Mouse (Mus musculus): Measurements from ENCODE around the gene Dbndd2. TPM values are rescaled to one million over a fixed set of nuclear protein-coding genes. Genes with fewer than 3 reads are reported as not detected.

Dbndd2 gene
- total and polyA plus RNA-seq, 3 experiments, result 6.9 to 11.9 TPM; not detected in 1

GRCm38 (mm10) chr2:164512121-164512909, 26.4 kb downstream of the Dbndd2 start:
- TF ChIP-seq ETS1 (IDR thresholded peaks at IDR 0.05; ENCODE audit: low read depth, low read length) (no peak), MAX (IDR thresholded peaks at IDR 0.05; ENCODE audit: low read length) (no peak), ZKSCAN1 (IDR thresholded peaks at IDR 0.05; ENCODE audit: low read depth, low read length) (no peak), HCFC1 (IDR thresholded peaks at IDR 0.05; ENCODE audit: low read depth, low read length) (no peak), POLR2A (IDR thresholded peaks at IDR 0.05; ENCODE audit: control insufficient read depth in 1 of 2, insufficient read depth in 1 of 2, low read depth in 1 of 2, low read length in 2 of 2, poor library complexity in 1 of 2) (no peak), TAL1 (IDR thresholded peaks at IDR 0.05; ENCODE audit: low read length) (no peak), RCOR1 (IDR thresholded peaks at IDR 0.05; ENCODE audit: low read depth, low read length) (no peak)
- H3K4me1 ChIP-seq (ENCODE audit: control insufficient read depth in 1 of 2, insufficient read depth in 2 of 2, low read length in 2 of 2), result peaks cover 0 to 5% of the 10 kb centered on the region in 2 experiments; a peak in 2 of 4 replicates
- H3K27ac ChIP-seq (ENCODE audit: control insufficient read depth, low read depth, low read length), result no peak overlapping the region
- no peak overlapping the region for H3K9ac ChIP-seq (ENCODE audit: control insufficient read depth, low read depth, low read length, poor library complexity, severe bottlenecking)
- peaks cover 0 to 2% of the 10 kb centered on the region in 2 experiments; a peak in 1 of 4 replicates for H3K36me3 ChIP-seq (ENCODE audit: control insufficient read depth in 1 of 2, insufficient read depth in 2 of 2, low read length in 2 of 2)
- H3K4me3 ChIP-seq (ENCODE audit: control insufficient read depth in 1 of 2, insufficient read depth in 1 of 2, low read depth in 2 of 2, low read length in 2 of 2), result no peak overlapping the region
- no peaks in the 10 kb centered on the region for H3K9me3 ChIP-seq (replicated peaks; ENCODE audit: insufficient read depth, low read length)
- H3K79me2 ChIP-seq (ENCODE audit: control insufficient read depth, insufficient read depth, low read length, poor library complexity), result no peaks in the 10 kb centered on the region
- DNase-seq (ENCODE audit: low read depth, low spot score), result no peak
- no peaks in the 10 kb centered on the region for H3K27me3 ChIP-seq (ENCODE audit: control insufficient read depth in 1 of 2, insufficient read depth in 2 of 2, low read length in 2 of 2)

DNA sequence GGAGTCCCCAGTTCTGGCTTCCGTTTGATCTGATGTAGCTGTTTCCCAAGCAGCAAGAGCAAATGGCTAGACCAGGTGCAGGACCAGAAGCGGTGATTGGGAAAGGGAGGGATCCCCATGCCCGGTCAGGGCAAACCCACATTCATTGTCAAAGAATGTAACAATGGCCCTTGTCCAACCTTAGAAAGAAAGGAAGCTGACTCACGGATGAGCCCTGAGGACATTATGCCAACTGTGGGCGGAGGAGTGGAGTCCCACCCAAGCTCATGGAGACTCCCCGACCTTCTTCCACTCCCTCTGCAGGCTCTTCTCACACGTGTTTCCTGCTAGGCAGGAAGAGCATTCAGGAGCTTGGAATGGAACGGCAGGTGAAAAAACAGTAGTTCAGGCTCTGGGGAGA, 27.5 kb downstream of the Dbndd2 start:
- Histone ChIP-seq H3K27me3 (ENCODE audit: control insufficient read depth in 1 of 2, insufficient read depth in 2 of 2, low read length in 2 of 2) (no peaks in the 10 kb centered on the region), H3K9ac (ENCODE audit: control insufficient read depth, low read depth, low read length, poor library complexity, severe bottlenecking) (no peak overlapping the region), H3K79me2 (ENCODE audit: control insufficient read depth, insufficient read depth, low read length, poor library complexity) (no peaks in the 10 kb centered on the region), H3K4me1 (ENCODE audit: control insufficient read depth in 1 of 2, insufficient read depth in 2 of 2, low read length in 2 of 2) (peaks cover 0 to 5% of the 10 kb centered on the region in 2 experiments; a peak in 2 of 4 replicates), H3K36me3 (ENCODE audit: control insufficient read depth in 1 of 2, insufficient read depth in 2 of 2, low read length in 2 of 2) (peaks cover 0 to 2% of the 10 kb centered on the region in 2 experiments; a peak in 1 of 4 replicates), H3K4me3 (ENCODE audit: control insufficient read depth in 1 of 2, insufficient read depth in 1 of 2, low read depth in 2 of 2, low read length in 2 of 2) (no peak overlapping the region), H3K9me3 (replicated peaks; ENCODE audit: insufficient read depth, low read length) (no peaks in the 10 kb centered on the region), H3K27ac (ENCODE audit: control insufficient read depth, low read depth, low read length) (no peak overlapping the region; the same call in 1 of the 2 replicates)
- no peak for DNase-seq (ENCODE audit: low read depth, low spot score)
- no peak for TF ChIP-seq POLR2AphosphoS2 (IDR thresholded peaks at IDR 0.05; ENCODE audit: low read length)
- no peak for TF ChIP-seq HCFC1 (IDR thresholded peaks at IDR 0.05; ENCODE audit: low read depth, low read length)
- TF ChIP-seq ZMIZ1 (IDR thresholded peaks at IDR 0.05; ENCODE audit: low read depth, low read length), result no peak
- TF ChIP-seq UBTF (IDR thresholded peaks at IDR 0.05; ENCODE audit: borderline replicate concordance, insufficient read depth, low read depth, low read length), result no peak
- TF ChIP-seq MXI1 (IDR thresholded peaks at IDR 0.05; ENCODE audit: low read depth, low read length), result no peak
- TF ChIP-seq TBP (IDR thresholded peaks at IDR 0.05; ENCODE audit: low read depth, low read length), result no peak
- TF ChIP-seq POLR2A (IDR thresholded peaks at IDR 0.05; ENCODE audit: control insufficient read depth in 1 of 2, insufficient read depth in 1 of 2, low read depth in 1 of 2, low read length in 2 of 2, poor library complexity in 1 of 2), result no peak
- TF ChIP-seq MAX (IDR thresholded peaks at IDR 0.05; ENCODE audit: low read length), result no peak
- TF ChIP-seq ZC3H11A (IDR thresholded peaks at IDR 0.05; ENCODE audit: low read depth, low read length), result no peak
- TF ChIP-seq MYC (IDR thresholded peaks at IDR 0.05; ENCODE audit: low read depth, low read length), result no peak
- no peak for TF ChIP-seq POLR2AphosphoS5 (IDR thresholded peaks at IDR 0.05; ENCODE audit: borderline replicate concordance, low read depth, low read length)
- no peak for TF ChIP-seq JUND (IDR thresholded peaks at IDR 0.05; ENCODE audit: low read depth, low read length)
- TF ChIP-seq KAT2A (conservative IDR thresholded peaks at IDR 0.05; ENCODE audit: low read depth, low read length), result no peak
- no peak for TF ChIP-seq E2F4 (IDR thresholded peaks at IDR 0.05; ENCODE audit: borderline replicate concordance, low read depth, low read length)
- TF ChIP-seq ELF1 (IDR thresholded peaks at IDR 0.05; ENCODE audit: low read depth, low read length), result no peak
- TF ChIP-seq TCF12 (IDR thresholded peaks at IDR 0.05; ENCODE audit: low read depth, low read length), result no peak
- no peak for TF ChIP-seq GABPA (IDR thresholded peaks at IDR 0.05; ENCODE audit: low read depth, low read length)
- TF ChIP-seq RAD21 (IDR thresholded peaks at IDR 0.05; ENCODE audit: low read depth, low read length), result no peak
